Mouse (Mus musculus): ENCODE measurements at regions not wholly inside any gene's neighbourhood (a gene's known extent, or its start where the extent isn't known, plus 50 kb on each side); places are given as distances from the start of the nearest gene placed in this dataset.
A peak's percentile ranks its signal among the peaks of the same experiment; 100 is the strongest.

- H3K4me2 ChIP-seq = no peak overlapping the region
- H3K9me3 ChIP-seq (replicated peaks) = no peaks in the 10 kb centered on the region
- H3K9ac ChIP-seq = no peak overlapping the region
- no peak overlapping the region for H3K4me3 ChIP-seq
- peak; percentile 96 for ATAC-seq
- 17% methylated on average over 2 of the region's 2 CpGs for WGBS
- no peaks in the 10 kb centered on the region for H3K27me3 ChIP-seq
- H3K27ac ChIP-seq = peak overlapping the region; percentile 26; the same call in 1 of the 2 replicates
- no peaks in the 10 kb centered on the region for H3K36me3 ChIP-seq (ENCODE audit: poor library complexity, severe bottlenecking)
- H3K4me1 ChIP-seq = peaks cover 15% of the 10 kb centered on the region
These were observed 217.6 kb downstream of the Gm11077 start for GRCm38 (mm10) chr6:140946720-140947119.

- Histone ChIP-seq H3K27me3 (no peaks in the 10 kb centered on the region), H3K4me2 (no peak overlapping the region), H3K9me3 (replicated peaks) (no peaks in the 10 kb centered on the region), H3K9ac (no peak overlapping the region), H3K4me1 (peaks cover 26% of the 10 kb centered on the region), H3K4me3 (no peak overlapping the region), H3K36me3 (ENCODE audit: poor library complexity, severe bottlenecking) (no peaks in the 10 kb centered on the region), H3K27ac (no peak overlapping the region)
- ATAC-seq = peak; percentile 26; the same call in 1 of the 2 replicates
- WGBS = 53% methylated on average over 6 of the region's 6 CpGs
These were observed 221.4 kb downstream of the Gm11077 start for GRCm38 (mm10) chr6:140950483-140950882.

GRCm38 (mm10) chr6:140953256-140953655 lies 224.2 kb downstream of the Gm11077 start:
- H3K9ac ChIP-seq = no peak overlapping the region
- peak overlapping the region; percentile 60 for H3K27ac ChIP-seq
- no peaks in the 10 kb centered on the region for H3K9me3 ChIP-seq (replicated peaks)
- ATAC-seq = peak; percentile 48
- H3K4me3 ChIP-seq = no peak overlapping the region
- H3K4me2 ChIP-seq = no peak overlapping the region
- no peaks in the 10 kb centered on the region for H3K36me3 ChIP-seq (ENCODE audit: poor library complexity, severe bottlenecking)
- no peaks in the 10 kb centered on the region for H3K27me3 ChIP-seq
- H3K4me1 ChIP-seq = peaks cover 19% of the 10 kb centered on the region

GRCm38 (mm10) chr6:140953721-140954120 lies 224.6 kb downstream of the Gm11077 start:
- 73% methylated on average over 1 of the region's 1 CpGs for WGBS
- Histone ChIP-seq H3K9me3 (replicated peaks) (no peaks in the 10 kb centered on the region), H3K4me3 (no peak overlapping the region), H3K4me1 (peaks cover 19% of the 10 kb centered on the region), H3K36me3 (ENCODE audit: poor library complexity, severe bottlenecking) (no peaks in the 10 kb centered on the region), H3K4me2 (no peak overlapping the region), H3K27me3 (no peaks in the 10 kb centered on the region), H3K27ac (peak overlapping the region; percentile 60), H3K9ac (no peak overlapping the region)
- no peak for ATAC-seq

GRCm38 (mm10) chr6:140955751-140956521 lies 226.9 kb downstream of the Gm11077 start:
- Histone ChIP-seq H3K27me3 (no peaks in the 10 kb centered on the region), H3K36me3 (ENCODE audit: poor library complexity, severe bottlenecking) (no peaks in the 10 kb centered on the region), H3K9ac (no peak overlapping the region), H3K4me3 (no peak overlapping the region), H3K4me1 (peaks cover 19% of the 10 kb centered on the region), H3K4me2 (no peak overlapping the region), H3K9me3 (replicated peaks) (no peaks in the 10 kb centered on the region), H3K27ac (peak overlapping the region; percentile 21; the same call in 1 of the 2 replicates)
- WGBS = 68% methylated on average over 13 of the region's 13 CpGs
- ATAC-seq = peak; percentile 71; the same call in 1 of the 2 replicates

GRCm38 (mm10) chr6:140956522-140956863 lies 227.4 kb downstream of the Gm11077 start:
- Histone ChIP-seq H3K9me3 (replicated peaks) (no peaks in the 10 kb centered on the region), H3K27ac (no peak overlapping the region), H3K27me3 (no peaks in the 10 kb centered on the region), H3K4me2 (no peak overlapping the region), H3K4me1 (peaks cover 19% of the 10 kb centered on the region), H3K36me3 (ENCODE audit: poor library complexity, severe bottlenecking) (no peaks in the 10 kb centered on the region), H3K9ac (no peak overlapping the region), H3K4me3 (no peak overlapping the region)
- no peak for ATAC-seq
- WGBS = 92% methylated on average over 4 of the region's 4 CpGs

- H3K27ac ChIP-seq = 0 out of 2 replicates have a peak overlapping the region, but pooled peaks have one; percentile 4
These were observed 232.9 kb downstream of the Gm11077 start for GRCm38 (mm10) chr6:140961987-140962386.

GRCm38 (mm10) chr6:140962563-140962962 lies 233.5 kb downstream of the Gm11077 start:
- Histone ChIP-seq H3K9ac (no peak overlapping the region), H3K4me3 (no peak overlapping the region), H3K27me3 (no peaks in the 10 kb centered on the region), H3K4me2 (peak overlapping the region; percentile 39), H3K4me1 (peaks cover 16% of the 10 kb centered on the region), H3K27ac (peak overlapping the region; percentile 4; the same call in 1 of the 2 replicates), H3K9me3 (replicated peaks) (no peaks in the 10 kb centered on the region), H3K36me3 (ENCODE audit: poor library complexity, severe bottlenecking) (no peaks in the 10 kb centered on the region)
- WGBS = 3% methylated on average over 4 of the region's 4 CpGs
- peak; percentile 50; the same call in 1 of the 2 replicates for ATAC-seq

More at GRCm38 (mm10) chr6:140961987-140962386, 232.9 kb downstream of the Gm11077 start:
- H3K4me1 ChIP-seq = peaks cover 16% of the 10 kb centered on the region
- 29% methylated on average over 11 of the region's 11 CpGs for WGBS
- H3K9ac ChIP-seq = no peak overlapping the region
- no peaks in the 10 kb centered on the region for H3K9me3 ChIP-seq (replicated peaks)
- peak overlapping the region; percentile 39 for H3K4me2 ChIP-seq
- no peaks in the 10 kb centered on the region for H3K27me3 ChIP-seq
- no peak overlapping the region for H3K4me3 ChIP-seq
- H3K36me3 ChIP-seq (ENCODE audit: poor library complexity, severe bottlenecking) = no peaks in the 10 kb centered on the region
- peak; percentile 47; the same call in 1 of the 2 replicates for ATAC-seq

GRCm38 (mm10) chr6:140973732-140974131 lies 244.6 kb downstream of the Gm11077 start:
- Histone ChIP-seq H3K36me3 (ENCODE audit: poor library complexity, severe bottlenecking) (no peaks in the 10 kb centered on the region), H3K9me3 (replicated peaks) (no peaks in the 10 kb centered on the region; the same call in 1 of the 2 replicates), H3K9ac (no peak overlapping the region), H3K4me1 (no peaks in the 10 kb centered on the region), H3K27ac (0 out of 2 replicates have a peak overlapping the region, but pooled peaks have one; percentile 12), H3K4me2 (no peak overlapping the region), H3K27me3 (no peaks in the 10 kb centered on the region), H3K4me3 (no peak overlapping the region)
- no peak for ATAC-seq
- WGBS = 64% methylated on average over 6 of the region's 6 CpGs

- H3K36me3 ChIP-seq (ENCODE audit: poor library complexity, severe bottlenecking) = no peaks in the 10 kb centered on the region
- ATAC-seq = no peak
- H3K4me2 ChIP-seq = no peak overlapping the region
- WGBS = 85% methylated on average over 5 of the region's 5 CpGs
- no peaks in the 10 kb centered on the region for H3K27me3 ChIP-seq
- H3K27ac ChIP-seq = no peak overlapping the region
- H3K4me3 ChIP-seq = no peak overlapping the region
- no peak overlapping the region for H3K9ac ChIP-seq
- no peaks in the 10 kb centered on the region; the same call in 1 of the 2 replicates for H3K9me3 ChIP-seq (replicated peaks)
- no peaks in the 10 kb centered on the region for H3K4me1 ChIP-seq
These were observed 247.9 kb downstream of the Gm11077 start for GRCm38 (mm10) chr6:140976989-140977388.

- Histone ChIP-seq H3K4me3 (no peak overlapping the region), H3K27me3 (no peaks in the 10 kb centered on the region), H3K4me1 (no peaks in the 10 kb centered on the region), H3K36me3 (ENCODE audit: poor library complexity, severe bottlenecking) (no peaks in the 10 kb centered on the region), H3K9me3 (replicated peaks) (no peaks in the 10 kb centered on the region), H3K9ac (no peak overlapping the region), H3K4me2 (no peak overlapping the region), H3K27ac (no peak overlapping the region)
- 95% methylated on average over 8 of the region's 8 CpGs for WGBS
- no peak for ATAC-seq
These were observed 254.5 kb downstream of the Gm11077 start for GRCm38 (mm10) chr6:140983610-140984009.

- Histone ChIP-seq H3K4me1 (no peaks in the 10 kb centered on the region), H3K9me3 (replicated peaks) (no peaks in the 10 kb centered on the region), H3K4me2 (no peak overlapping the region), H3K27ac (no peak overlapping the region), H3K27me3 (no peaks in the 10 kb centered on the region), H3K4me3 (no peak overlapping the region), H3K36me3 (ENCODE audit: poor library complexity, severe bottlenecking) (no peaks in the 10 kb centered on the region), H3K9ac (no peak overlapping the region)
- no peak for ATAC-seq
- 93% methylated on average over 7 of the region's 7 CpGs for WGBS
These were observed 255.2 kb downstream of the Gm11077 start for GRCm38 (mm10) chr6:140984249-140984648.
